9 mouse cellular contexts compared by ENCODE assay signal in the genomic region with DNA sequence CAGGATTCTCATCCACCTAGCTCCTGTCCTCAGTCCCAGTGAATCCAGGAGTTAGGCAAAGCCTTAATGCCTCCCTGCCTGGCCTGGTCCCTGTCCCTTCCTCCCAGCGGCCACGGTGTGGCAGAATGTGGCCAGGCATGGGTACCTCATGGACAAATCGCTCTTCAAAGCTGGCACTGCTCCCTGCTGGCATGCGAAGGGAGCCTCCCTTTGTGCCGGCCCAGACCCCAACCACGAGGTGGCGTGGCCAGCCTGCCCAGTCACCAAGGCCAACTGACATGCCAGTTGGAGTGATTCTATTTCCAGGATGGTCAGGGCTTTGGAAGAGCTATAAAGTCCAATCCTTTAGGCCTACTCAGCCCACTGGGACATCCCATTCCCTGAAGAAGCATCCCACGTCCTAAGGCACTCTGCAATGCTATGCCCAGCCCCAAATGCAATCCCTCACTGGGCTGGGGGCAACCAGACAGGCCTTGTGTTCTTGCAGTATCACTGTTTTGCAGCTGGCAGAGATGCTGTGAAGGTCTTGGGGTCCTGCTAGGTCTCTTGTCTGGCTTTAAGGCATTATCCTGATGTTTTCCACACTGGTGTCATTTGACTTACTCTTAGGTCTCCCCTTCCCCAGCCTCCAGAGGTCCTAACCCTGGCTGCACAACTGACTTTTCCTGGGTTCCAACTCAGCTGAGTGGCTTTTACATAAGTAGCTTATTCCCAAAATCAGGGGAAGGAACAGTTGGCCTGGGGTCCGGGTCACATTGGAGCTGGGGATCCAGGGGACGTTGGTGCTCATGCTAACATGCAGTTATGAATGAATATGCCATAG. TPM values are rescaled to one million over a fixed set of nuclear protein-coding genes. Genes with fewer than 3 reads are reported as not detected.
A peak's percentile ranks its signal among the peaks of the same experiment; 100 is the strongest.
DNase-seq lines count a peak whose midpoint lies in the region; ATAC-seq and TF ChIP-seq lines count a peak whose summit lies in the region.
"Had no signal": no experiment of that assay in that cellular context is flagged by ENCODE, and none has a peak within 500 bp of the region (broad histone marks: within the 10 kb centered on the region; RNA-seq: fewer than 3 reads in every experiment).

No protein-coding gene starts in this region.

- H3K27me3 ChIP-seq in forebrain, postnatal 0 days (ENCODE audit: insufficient read depth, low read length), result no peaks in the 10 kb centered on the region
- no peaks in the 10 kb centered on the region for H3K27me3 ChIP-seq in forebrain, embryonic 13.5 days
- H3K27me3 ChIP-seq in heart, embryonic 13.5 days (replicated peaks), result no peaks in the 10 kb centered on the region
- H3K27me3 ChIP-seq: forebrain, embryonic 15.5 days had no signal

- no peak for ATAC-seq in forebrain, postnatal 0 days
- ATAC-seq in forebrain, embryonic 13.5 days, result no peak
- no peak for ATAC-seq in heart, embryonic 13.5 days (ENCODE audit: extremely low read depth, insufficient number of reproducible peaks, low FRiP score, low TSS enrichment)
- ATAC-seq: forebrain, embryonic 15.5 days had no signal

- H3K4me2 ChIP-seq in forebrain, postnatal 0 days (ENCODE audit: low read depth), result no peak overlapping the region
- H3K4me2 ChIP-seq in forebrain, embryonic 13.5 days, result no peak overlapping the region
- H3K4me2 ChIP-seq in heart, embryonic 13.5 days, result no peak overlapping the region
- H3K4me2 ChIP-seq: forebrain, embryonic 15.5 days had no signal

- intact Hi-C loops in left cerebral cortex, postnatal 10 days (cut with DNase I), result no loop called here

- no peak overlapping the region for H3K9ac ChIP-seq in forebrain, postnatal 0 days
- no peak overlapping the region for H3K9ac ChIP-seq in forebrain, embryonic 13.5 days
- 0 out of 2 replicates have a peak overlapping the region, but pooled peaks have one; percentile 16 for H3K9ac ChIP-seq in heart, embryonic 13.5 days
- H3K9ac ChIP-seq: forebrain, embryonic 15.5 days had no signal

- WGBS in forebrain, postnatal 0 days, result 85% methylated on average over 10 of the region's 10 CpGs
- 88% methylated on average over 10 of the region's 10 CpGs for WGBS in forebrain, embryonic 13.5 days
- WGBS in heart, embryonic 13.5 days, result 76% methylated on average over 10 of the region's 10 CpGs

- H3K27ac ChIP-seq in forebrain, postnatal 0 days (ENCODE audit: low read depth, low read length), result no peak overlapping the region
- no peak overlapping the region for H3K27ac ChIP-seq in forebrain, embryonic 13.5 days
- peak overlapping the region; percentile 91; the same call in 1 of the 2 replicates for H3K27ac ChIP-seq in heart, embryonic 13.5 days (replicated peaks)
- H3K27ac ChIP-seq: forebrain, embryonic 15.5 days had no signal

- 0 out of 2 replicates have a peak, but pooled peaks cover 6% of the 10 kb centered on the region for H3K36me3 ChIP-seq in forebrain, postnatal 0 days (ENCODE audit: insufficient read depth)
- no peaks in the 10 kb centered on the region for H3K36me3 ChIP-seq in forebrain, embryonic 13.5 days (ENCODE audit: poor library complexity, severe bottlenecking)
- no peaks in the 10 kb centered on the region for H3K36me3 ChIP-seq in heart, embryonic 13.5 days
- H3K36me3 ChIP-seq: forebrain, embryonic 15.5 days had no signal

- no peak for DNase-seq in forebrain, postnatal 0 days
- DNase-seq in 416B (ENCODE audit: low read depth), result peak; percentile 10
- peak; percentile 88 to 91 for DNase-seq in cerebellum, postnatal 14 days
- DNase-seq in thymus, adult 18-20 months, result no peak
- no peak for DNase-seq in left cerebral cortex, postnatal 10 days (ENCODE audit: extremely low spot score in 1 of 2, low spot score in 2 of 2)
- DNase-seq in urinary bladder, postnatal 25 days (ENCODE audit: low spot score), result no peak

- H3K4me1 ChIP-seq in forebrain, postnatal 0 days (ENCODE audit: insufficient read depth), result no peaks in the 10 kb centered on the region
- peaks cover 14% of the 10 kb centered on the region for H3K4me1 ChIP-seq in forebrain, embryonic 13.5 days
- peaks cover 70% of the 10 kb centered on the region for H3K4me1 ChIP-seq in heart, embryonic 13.5 days

- H3K4me3 ChIP-seq in forebrain, postnatal 0 days (ENCODE audit: low read depth, low read length), result no peak overlapping the region
- no peak overlapping the region for H3K4me3 ChIP-seq in forebrain, embryonic 13.5 days
- H3K4me3 ChIP-seq in heart, embryonic 13.5 days, result no peak overlapping the region
- H3K4me3 ChIP-seq: forebrain, embryonic 15.5 days had no signal

- peak; percentile 16; the same call in 1 of the 2 replicates for TF ChIP-seq CTCF in forebrain, postnatal 0 days (IDR thresholded peaks at IDR 0.05; ENCODE audit: low read depth)

- no peaks in the 10 kb centered on the region for H3K9me3 ChIP-seq in forebrain, postnatal 0 days (ENCODE audit: low read length)
- H3K9me3 ChIP-seq in forebrain, embryonic 13.5 days (replicated peaks), result no peaks in the 10 kb centered on the region
- no peaks in the 10 kb centered on the region for H3K9me3 ChIP-seq in heart, embryonic 13.5 days
- H3K9me3 ChIP-seq: forebrain, embryonic 15.5 days had no signal

RNA-seq across cellular contexts. Expression of a gene that starts 17.7 kb away (rescaled TPM):
- 44.8 and 73.5 TPM in 2 replicates for total RNA-seq in forebrain, postnatal 0 days (2014; rRNA removed)
- polyA plus RNA-seq in forebrain, postnatal 0 days (2015; fragmentation: Nextera tagmentation; extraction: Ambion mirVana), result 25.5 and 27.9 TPM in 2 replicates
- polyA plus RNA-seq in forebrain, embryonic 13.5 days (2015; fragmentation: Nextera tagmentation; extraction: Ambion mirVana), result 16.2 and 16.5 TPM in 2 replicates
- 15.6 and 17.7 TPM in 2 replicates for polyA plus RNA-seq in heart, embryonic 13.5 days (2015; fragmentation: Nextera tagmentation; extraction: Ambion mirVana)
- total RNA-seq in left cerebral cortex, postnatal 10 days (2021), result 1 to 10 TPM; 4.8 to 7.2 TPM

RNA-seq across cellular contexts. Expression of a gene that starts 51.5 kb away (rescaled TPM):
- 1.2 and 1.6 TPM in 2 replicates for total RNA-seq in forebrain, postnatal 0 days (2014; rRNA removed)
- polyA plus RNA-seq in forebrain, postnatal 0 days (2015; fragmentation: Nextera tagmentation; extraction: Ambion mirVana), result 1.2 and 1.4 TPM in 2 replicates
- polyA plus RNA-seq in forebrain, embryonic 13.5 days (2015; fragmentation: Nextera tagmentation; extraction: Ambion mirVana), result 0.28 and 0.77 TPM in 2 replicates
- polyA plus RNA-seq in heart, embryonic 13.5 days (2015; fragmentation: Nextera tagmentation; extraction: Ambion mirVana), result 4.0 and 5.4 TPM in 2 replicates
- total RNA-seq in left cerebral cortex, postnatal 10 days (2021), result not detected

Comparison
In these comparisons a context has a peak if more than half of its experiments do, and no peak if none do; other contexts are left out.
1. DNase-seq: peak in 416B (single experiment) and cerebellum, postnatal 14 days (2 of 2); none in forebrain, postnatal 0 days (single experiment), thymus, adult 18-20 months (0 of 2), left cerebral cortex, postnatal 10 days (0 of 2) and urinary bladder, postnatal 25 days (single experiment).